Mouse (Mus musculus) adrenal gland, postnatal 14 days (tissue): ENCODE results near the gene Ppy. TPM values are rescaled to one million over a fixed set of nuclear protein-coding genes. Genes with fewer than 3 reads are reported as not detected.

Source experiments
- DNase-seq: peaks from one replicate; pipeline ENCODE4 v3.0.0; 2021; ENCODE audit warnings: mixed read lengths
- total RNA-seq: library from RNA; stranded (reverse); gene quantifications from 2 replicates; pipeline ENCODE4 v1.2.3, GENCODE M21; 2021

The Ppy gene
- total RNA-seq, 1 experiment from 2014 or later = not detected

DNA sequence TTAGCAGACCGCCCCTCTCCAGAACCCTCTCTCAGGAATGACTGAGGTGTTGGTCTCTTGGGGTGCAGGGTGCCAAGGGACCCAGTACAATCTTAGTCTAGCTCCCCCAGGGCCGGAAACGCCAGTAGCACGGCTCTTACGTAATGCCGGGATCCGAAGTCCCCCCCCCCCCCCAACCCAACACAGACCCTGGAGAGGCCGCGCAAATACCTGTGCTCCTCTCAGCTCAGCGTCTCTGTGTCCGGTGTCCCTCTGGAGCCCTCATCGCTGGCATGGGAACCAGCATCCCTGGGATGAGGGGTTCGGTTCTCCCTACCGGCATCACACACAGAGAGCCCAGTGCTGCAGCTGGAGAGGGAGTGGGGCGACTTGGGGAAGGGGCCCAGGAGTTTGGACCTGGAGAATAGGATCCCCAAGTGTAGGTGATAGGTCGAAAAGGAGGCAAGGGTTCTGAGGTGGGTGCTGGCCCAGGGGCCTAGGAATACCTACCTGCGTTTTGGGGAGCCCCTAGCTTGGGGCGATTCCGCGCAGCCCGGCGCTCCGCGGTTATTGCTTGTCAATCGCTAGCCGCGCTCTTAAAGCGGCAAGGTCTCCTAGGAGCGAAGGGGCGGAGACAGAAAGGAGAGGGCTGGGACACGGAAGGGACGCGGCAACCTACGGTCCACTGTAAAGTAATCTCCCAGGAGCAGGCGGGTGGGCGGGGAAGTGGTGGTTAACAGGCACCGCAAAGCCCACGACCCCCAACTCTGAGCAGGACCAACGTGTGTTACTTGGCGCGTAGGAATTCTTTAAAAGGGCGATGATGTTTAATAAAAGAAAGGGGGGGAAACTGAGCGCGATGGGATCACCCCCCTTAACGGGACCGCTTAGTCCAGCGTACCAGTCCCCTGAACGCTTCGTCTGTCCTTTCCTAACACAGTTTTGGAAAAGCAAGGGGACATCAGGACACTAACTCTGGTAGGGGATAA lies 12.9 kb downstream of the Ppy start, which contains the start of gene Mpp2:
Gene Mpp2, minus strand, starts transcription at position 585 of the 968 bp plus-strand sequence.
- DNase-seq = peak; percentile 82

- DNase-seq = peak; percentile 91
These were observed 13.9 kb downstream of the Ppy start for GRCm38 (mm10) chr11:102087081-102087751.

DNA sequence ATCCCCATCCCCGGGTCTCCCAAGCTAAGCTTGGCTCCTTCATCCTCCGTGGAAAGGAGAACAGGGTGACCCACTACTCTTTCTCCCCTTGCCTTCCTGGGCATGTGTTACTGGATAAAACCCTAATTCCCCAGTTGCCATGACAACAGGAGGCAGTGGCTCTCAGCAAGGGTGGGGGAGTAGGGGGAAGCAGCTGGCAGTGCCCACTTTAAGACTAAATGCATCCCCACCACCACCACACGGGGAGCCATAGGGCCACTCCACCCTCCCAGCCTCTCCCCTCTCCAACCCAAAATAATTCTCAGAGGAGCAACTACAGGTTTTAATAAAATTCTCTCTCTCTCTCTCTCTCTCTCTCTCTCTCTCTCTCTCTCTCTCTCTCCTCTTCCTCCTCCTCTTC lies 14.8 kb downstream of the Ppy start:
- DNase-seq = peak; percentile 45

- no peak for DNase-seq
These were observed 17.0 kb downstream of the Ppy start for GRCm38 (mm10) chr11:102084159-102084558.

GRCm38 (mm10) chr11:102083193-102083592 lies 17.9 kb downstream of the Ppy start:
- DNase-seq = peak; percentile 48

GRCm38 (mm10) chr11:102082322-102082721 lies 18.8 kb downstream of the Ppy start:
- peak; percentile 87 for DNase-seq

DNA sequence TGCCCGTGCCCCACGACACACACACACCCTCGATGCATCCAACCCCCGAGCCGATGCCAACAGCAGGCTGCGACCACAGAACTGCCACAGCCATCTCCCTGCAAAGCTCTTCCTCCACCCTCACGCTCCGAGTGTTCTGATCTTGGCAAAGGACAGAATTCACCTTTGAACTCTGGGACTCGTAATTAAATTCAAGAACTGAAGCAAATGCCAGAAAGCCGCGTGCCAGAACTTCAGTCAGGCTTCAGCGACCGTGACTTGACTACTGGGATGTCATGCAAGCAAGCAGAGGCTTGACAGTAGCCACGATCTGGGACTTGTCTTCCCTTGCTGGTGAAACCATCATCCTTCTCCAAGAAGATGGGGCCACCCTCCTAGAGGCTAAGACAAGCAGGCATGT lies 27.4 kb downstream of the Ppy start:
- no peak for DNase-seq

DNA sequence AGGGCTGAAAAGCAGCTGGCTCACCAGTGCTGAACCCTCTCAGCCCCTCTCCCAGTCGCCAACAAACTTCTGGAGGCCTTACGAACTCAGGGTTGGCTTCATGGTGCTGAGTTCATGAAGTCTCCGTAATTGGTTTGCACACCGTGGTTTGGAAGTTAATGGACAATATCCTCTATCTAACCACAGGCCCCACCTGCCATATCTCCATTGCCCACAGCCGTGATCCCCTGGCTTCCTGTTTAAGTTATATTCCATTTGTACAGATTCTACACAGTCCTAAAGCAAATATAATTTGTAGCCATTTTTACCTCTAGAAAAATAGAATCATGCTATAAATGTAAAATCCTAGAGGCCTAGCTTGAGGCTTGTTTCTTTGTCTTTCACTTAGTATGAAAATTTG lies 28.4 kb downstream of the Ppy start:
- no peak for DNase-seq

DNA sequence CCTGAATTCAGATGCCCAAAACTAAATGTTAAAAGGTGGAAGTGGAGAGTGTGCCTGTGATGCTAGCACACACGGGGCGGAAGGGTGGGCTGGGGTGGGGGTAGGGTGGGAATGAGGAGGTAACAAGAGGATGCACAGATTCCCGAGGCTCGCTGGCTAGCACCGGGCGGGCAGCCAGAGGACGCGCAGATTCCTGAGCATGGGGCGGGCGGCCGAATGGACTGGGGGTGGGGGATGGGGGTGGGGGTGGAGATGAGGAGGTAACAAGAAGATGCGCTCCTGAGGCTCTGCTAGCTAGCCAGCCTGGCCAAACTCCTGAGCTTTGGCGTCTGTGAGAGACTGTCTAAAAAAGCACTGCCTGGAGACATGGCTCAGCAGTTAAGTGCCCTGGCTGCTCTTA lies 30.7 kb downstream of the Ppy start:
- DNase-seq = no peak

GRCm38 (mm10) chr11:102069633-102070032 lies 31.5 kb downstream of the Ppy start:
- no peak for DNase-seq

GRCm38 (mm10) chr11:102068969-102069368 lies 32.1 kb downstream of the Ppy start:
- no peak for DNase-seq

DNA sequence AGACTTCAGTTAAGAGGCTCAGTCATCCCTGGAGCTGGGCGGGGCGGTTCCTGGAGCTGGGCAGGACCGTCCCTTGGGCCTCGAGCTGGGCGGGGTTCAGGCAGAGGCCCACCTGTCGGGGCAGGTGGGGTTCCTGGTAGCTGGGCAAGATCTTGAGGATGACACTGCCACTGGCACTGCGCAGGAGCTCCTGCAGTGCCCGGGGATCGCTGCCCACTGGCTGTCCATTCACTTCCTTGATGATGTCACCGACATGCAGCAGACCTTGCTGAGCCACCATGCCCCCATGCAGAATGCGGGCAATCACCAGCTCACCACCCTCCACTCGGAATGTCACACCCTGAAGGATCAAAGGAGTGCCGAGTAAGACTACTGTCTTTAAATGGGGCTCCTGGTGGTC lies 38.0 kb downstream of the Ppy start:
- DNase-seq = no peak

DNA sequence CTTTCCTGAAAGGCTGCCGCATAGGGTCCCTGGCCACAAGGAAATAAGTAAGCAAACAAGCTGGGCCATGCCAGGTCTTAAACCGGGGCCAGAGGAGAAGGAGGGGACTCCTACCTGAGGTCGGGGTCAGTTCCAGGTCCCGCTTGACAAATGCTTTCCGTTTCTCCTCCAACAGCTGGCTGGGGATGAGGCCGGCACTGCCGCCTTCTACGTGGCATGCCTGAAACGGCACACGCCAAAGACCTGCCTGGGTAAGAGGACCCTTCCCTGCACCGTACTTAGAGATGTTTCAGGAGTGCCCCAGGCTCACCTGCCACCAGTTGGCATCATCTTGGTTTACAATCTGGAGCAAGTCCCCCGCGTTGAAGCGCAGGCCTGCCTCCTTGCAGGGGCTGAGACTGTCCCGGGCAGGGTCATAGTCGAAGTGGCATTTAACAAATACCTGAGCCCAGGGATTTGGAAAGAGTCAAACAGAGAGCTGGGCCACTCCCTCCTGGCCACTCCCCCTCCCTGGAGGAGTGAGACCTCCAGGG lies 39.1 kb downstream of the Ppy start:
- no peak for DNase-seq

GRCm38 (mm10) chr11:102061236-102061940 lies 39.7 kb downstream of the Ppy start:
- DNase-seq = peak; percentile 86

DNA sequence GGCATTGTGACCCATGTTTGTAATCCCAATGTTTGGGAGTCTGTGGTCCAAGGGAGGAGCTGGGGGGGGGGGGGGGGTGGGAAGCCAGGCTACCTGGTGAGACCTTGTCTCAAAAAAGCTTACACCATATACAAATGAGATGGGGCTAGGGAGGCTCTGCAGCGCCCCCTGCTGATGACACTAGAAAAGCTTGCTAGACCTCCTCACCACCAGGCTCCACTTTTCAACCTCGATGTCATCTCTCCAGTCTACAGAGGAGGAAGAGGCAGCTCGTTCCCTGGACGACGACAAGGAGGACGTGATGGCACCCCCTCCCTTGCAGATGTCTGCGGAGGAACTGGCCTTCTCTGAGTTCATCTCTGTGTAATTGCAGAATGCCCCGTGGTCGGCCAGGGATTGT lies 47.3 kb downstream of the Ppy start:
- DNase-seq = peak; percentile 76

GRCm38 (mm10) chr11:102053183-102053582 lies 47.9 kb downstream of the Ppy start:
- DNase-seq = peak; percentile 53

DNA sequence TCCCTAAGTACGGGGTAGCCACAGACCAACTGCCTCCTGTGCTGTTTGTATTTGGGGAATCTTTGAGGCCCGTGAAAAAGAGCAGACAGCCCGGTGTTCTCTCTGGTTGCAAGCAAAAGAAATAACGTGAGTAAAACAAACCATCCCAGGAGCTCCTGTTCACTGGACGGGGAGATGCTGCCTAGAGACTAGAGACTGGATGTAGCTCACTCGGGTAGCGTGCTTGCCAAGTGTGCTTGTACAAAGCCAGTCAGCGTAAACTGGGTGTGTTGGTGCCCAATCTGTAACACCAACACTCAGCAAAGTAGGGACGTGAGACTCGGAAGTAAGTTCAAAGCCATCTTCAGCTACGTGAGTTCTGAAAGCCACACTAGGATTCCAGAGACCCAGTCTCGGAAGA lies 48.4 kb downstream of the Ppy start:
- no peak for DNase-seq

DNA sequence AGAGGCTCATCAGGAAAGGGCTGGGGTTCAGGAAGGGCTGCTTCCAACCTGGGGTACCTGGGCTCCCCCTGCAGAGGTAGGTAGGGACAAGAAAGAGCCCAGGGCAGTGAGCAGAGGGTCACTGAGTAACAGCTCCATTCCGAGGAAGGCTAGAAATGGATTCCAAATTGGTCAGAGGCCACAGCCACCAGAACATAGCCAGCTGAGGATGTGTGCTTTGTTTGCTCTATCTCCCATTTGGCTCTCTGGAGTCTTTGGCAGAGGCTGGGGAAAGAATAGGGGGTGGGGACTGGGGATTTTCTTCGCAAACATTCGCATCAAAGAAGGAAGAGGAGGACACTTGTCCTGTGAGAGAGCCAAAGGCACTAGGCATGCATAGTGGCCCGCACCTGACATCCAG lies 49.2 kb downstream of the Ppy start:
- DNase-seq = peak; percentile 59

DNA sequence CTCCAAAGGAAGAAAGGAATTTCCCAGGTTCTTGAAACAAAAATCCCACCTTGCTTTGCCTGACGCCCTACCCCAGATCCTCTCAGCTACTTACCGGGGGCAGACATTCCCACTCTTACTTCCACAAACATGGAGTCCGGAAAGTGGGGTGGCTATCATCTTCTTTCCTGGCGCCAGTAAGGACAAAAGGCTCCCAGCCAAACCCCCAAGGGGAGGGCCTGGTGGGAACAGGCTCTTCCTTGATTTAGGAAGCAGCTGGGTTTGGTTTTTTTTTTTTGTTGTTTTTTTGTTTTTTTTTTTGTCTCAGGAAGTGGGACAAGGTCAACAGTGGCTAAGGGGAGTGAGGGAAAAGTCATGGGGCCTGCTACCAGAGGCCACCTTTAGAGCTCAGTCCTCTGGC lies 49.6 kb downstream of the Ppy start:
- DNase-seq = peak; percentile 76
